ENCODE assay signal across 8 mouse cellular contexts in genomic region chr1:181272622-181273296, GRCm38 (mm10).
DNase-seq lines count a peak whose midpoint lies in the region; ATAC-seq and TF ChIP-seq lines count a peak whose summit lies in the region.

No protein-coding gene starts in this region.

- ATAC-seq in forebrain, embryonic 13.5 days: peak; percentile 95
- peak; percentile 84 for ATAC-seq in heart, postnatal 0 days (ENCODE audit: insufficient read depth, low read depth)
- ATAC-seq in liver, embryonic 16.5 days (ENCODE audit: low read depth): peak; percentile 87
- peak; percentile 93 for ATAC-seq in neural tube, embryonic 13.5 days (ENCODE audit: low read depth)
- ATAC-seq in stomach, postnatal 0 days (ENCODE audit: low FRiP score, low TSS enrichment): peak; percentile 94

- no peak overlapping the region for H3K4me3 ChIP-seq in forebrain, embryonic 13.5 days
- H3K4me3 ChIP-seq in heart, postnatal 0 days (ENCODE audit: low read depth, low read length): no peak overlapping the region
- H3K4me3 ChIP-seq in liver, embryonic 16.5 days (ENCODE audit: low read depth, low read length): no peak overlapping the region
- H3K4me3 ChIP-seq in neural tube, embryonic 13.5 days: no peak overlapping the region
- H3K4me3 ChIP-seq in stomach, postnatal 0 days (ENCODE audit: low read depth, low read length): no peak overlapping the region

- H3K36me3 ChIP-seq in forebrain, embryonic 13.5 days (ENCODE audit: poor library complexity, severe bottlenecking): no peaks in the 10 kb centered on the region
- H3K36me3 ChIP-seq in heart, postnatal 0 days (replicated peaks; ENCODE audit: control insufficient read depth, insufficient read depth, low read length): no peaks in the 10 kb centered on the region
- H3K36me3 ChIP-seq in liver, embryonic 16.5 days (ENCODE audit: control insufficient read depth, insufficient read depth): no peaks in the 10 kb centered on the region
- H3K36me3 ChIP-seq in neural tube, embryonic 13.5 days: no peaks in the 10 kb centered on the region
- no peaks in the 10 kb centered on the region for H3K36me3 ChIP-seq in stomach, postnatal 0 days (ENCODE audit: control insufficient read depth, insufficient read depth, low read length)

- no peaks in the 10 kb centered on the region for H3K9me3 ChIP-seq in forebrain, embryonic 13.5 days (replicated peaks)
- no peaks in the 10 kb centered on the region for H3K9me3 ChIP-seq in heart, postnatal 0 days (replicated peaks; ENCODE audit: control insufficient read depth, low read length)
- no peaks in the 10 kb centered on the region for H3K9me3 ChIP-seq in liver, embryonic 16.5 days (replicated peaks; ENCODE audit: control insufficient read depth, low read length)
- 0 out of 2 replicates have a peak, but pooled peaks cover 2% of the 10 kb centered on the region for H3K9me3 ChIP-seq in neural tube, embryonic 13.5 days
- H3K9me3 ChIP-seq in stomach, postnatal 0 days (ENCODE audit: control insufficient read depth, low read length): no peaks in the 10 kb centered on the region

- H3K27ac ChIP-seq in forebrain, embryonic 13.5 days: no peak overlapping the region
- H3K27ac ChIP-seq in heart, postnatal 0 days (ENCODE audit: low read depth): no peak overlapping the region
- H3K27ac ChIP-seq in liver, embryonic 16.5 days (ENCODE audit: low read length): peak overlapping the region; percentile 47; the same call in 1 of the 2 replicates
- no peak overlapping the region for H3K27ac ChIP-seq in neural tube, embryonic 13.5 days (replicated peaks)
- H3K27ac ChIP-seq in stomach, postnatal 0 days (replicated peaks): no peak overlapping the region

- H3K4me1 ChIP-seq in forebrain, embryonic 13.5 days: peaks cover 3% of the 10 kb centered on the region; the same call in 1 of the 2 replicates
- no peaks in the 10 kb centered on the region for H3K4me1 ChIP-seq in heart, postnatal 0 days (ENCODE audit: control insufficient read depth, insufficient read depth)
- H3K4me1 ChIP-seq in liver, embryonic 16.5 days (ENCODE audit: control insufficient read depth, low read depth, low read length): peaks cover 18% of the 10 kb centered on the region
- H3K4me1 ChIP-seq in neural tube, embryonic 13.5 days (replicated peaks): peaks cover 6% of the 10 kb centered on the region
- no peaks in the 10 kb centered on the region for H3K4me1 ChIP-seq in stomach, postnatal 0 days (replicated peaks; ENCODE audit: control insufficient read depth, insufficient read depth)

- no peak overlapping the region for H3K9ac ChIP-seq in forebrain, embryonic 13.5 days
- H3K9ac ChIP-seq in heart, postnatal 0 days (replicated peaks; ENCODE audit: low read depth, low read length): no peak overlapping the region
- H3K9ac ChIP-seq in liver, embryonic 16.5 days (ENCODE audit: low read depth, low read length): peak overlapping the region; percentile 58
- H3K9ac ChIP-seq in neural tube, embryonic 13.5 days: no peak overlapping the region
- H3K9ac ChIP-seq in stomach, postnatal 0 days (ENCODE audit: low read length): no peak overlapping the region

- no peaks in the 10 kb centered on the region for H3K27me3 ChIP-seq in forebrain, embryonic 13.5 days
- no peaks in the 10 kb centered on the region for H3K27me3 ChIP-seq in heart, postnatal 0 days (ENCODE audit: control insufficient read depth, insufficient read depth, low read length)
- H3K27me3 ChIP-seq in liver, embryonic 16.5 days (ENCODE audit: control insufficient read depth, insufficient read depth, low read depth, low read length): no peaks in the 10 kb centered on the region; the same call in none of the 2 replicates
- no peaks in the 10 kb centered on the region for H3K27me3 ChIP-seq in neural tube, embryonic 13.5 days
- no peaks in the 10 kb centered on the region for H3K27me3 ChIP-seq in stomach, postnatal 0 days (ENCODE audit: control insufficient read depth, insufficient read depth, low read length)

- WGBS in forebrain, embryonic 13.5 days: 3% methylated on average over 20 of the region's 20 CpGs
- WGBS in heart, postnatal 0 days: 4% methylated on average over 19 of the region's 20 CpGs
- WGBS in liver, embryonic 16.5 days (ENCODE audit: insufficient replicate concordance): 5% methylated on average over 19 of the region's 20 CpGs
- 7% methylated on average over 20 of the region's 20 CpGs for WGBS in neural tube, embryonic 13.5 days
- WGBS in stomach, postnatal 0 days: 4% methylated on average over 20 of the region's 20 CpGs

- TF ChIP-seq CTCF in heart, postnatal 0 days (IDR thresholded peaks at IDR 0.05; ENCODE audit: low read depth): peak; percentile 84
- TF ChIP-seq CTCF in stomach, postnatal 0 days (IDR thresholded peaks at IDR 0.05; ENCODE audit: low read depth): peak; percentile 93

- no peak overlapping the region for H3K4me2 ChIP-seq in forebrain, embryonic 13.5 days
- no peak overlapping the region for H3K4me2 ChIP-seq in heart, postnatal 0 days (ENCODE audit: low read depth, low read length)
- H3K4me2 ChIP-seq in liver, embryonic 16.5 days (ENCODE audit: low read depth, low read length): peak overlapping the region; percentile 38
- 0 out of 2 replicates have a peak overlapping the region, but pooled peaks have one; percentile 21 for H3K4me2 ChIP-seq in neural tube, embryonic 13.5 days
- no peak overlapping the region for H3K4me2 ChIP-seq in stomach, postnatal 0 days (replicated peaks; ENCODE audit: low read depth)

- peak; percentile 52 to 66 for DNase-seq in CD8-positive naive resting alpha-beta T cell, adult 2 months (ENCODE audit: low read depth in 2 of 2, low spot score in 2 of 2)
- peak; percentile 64 for DNase-seq in cerebellum, adult 11 months
- DNase-seq in heart, postnatal 0 days (ENCODE audit: low spot score): peak; percentile 82
- DNase-seq in kidney, postnatal 36 days: peak; percentile 84 to 93
- peak; percentile 91 for DNase-seq in stomach, postnatal 0 days (ENCODE audit: low spot score)

- no peak for TF ChIP-seq EP300 in heart, postnatal 0 days (IDR thresholded peaks at IDR 0.05; ENCODE audit: low read depth)
- no peak for TF ChIP-seq EP300 in stomach, postnatal 0 days (optimal IDR thresholded peaks at IDR 0.05)

Comparison
In these comparisons a context has a peak if more than half of its experiments do, and no peak if none do; other contexts are left out.
1. H3K4me2 ChIP-seq: peak in liver, embryonic 16.5 days (single experiment) and neural tube, embryonic 13.5 days (single experiment); none in forebrain, embryonic 13.5 days (single experiment), heart, postnatal 0 days (single experiment) and stomach, postnatal 0 days (single experiment).
2. Peak in every context shown above with its lines, with median percentiles within 50 percentile points of each other: DNase-seq and ATAC-seq.